Mouse (Mus musculus): Measurements from ENCODE around the gene Tnfsf10. TPM values are rescaled to one million over a fixed set of nuclear protein-coding genes. Genes with fewer than 3 reads are reported as not detected.
"Not testable (repeated sequence)": the region's sequence is repeated elsewhere in the genome, so short reads cannot be mapped to it uniquely, and the experiment has no call there.

The Tnfsf10 gene
- 12.7 and 14.5 TPM in 2 replicates for total RNA-seq (2021)
- long read RNA-seq, experiment 1, full-length matches to known transcripts = 4 of 8 reads
- long read RNA-seq, experiment 1, partial matches to known transcripts = 0 of 8 reads
- long read RNA-seq, experiment 1, other reads (novel, unspliced or antisense) = 4 of 8 reads
- long read RNA-seq, experiment 2, full-length matches to known transcripts = 1 of 5 reads
- long read RNA-seq, experiment 2, partial matches to known transcripts = 0 of 5 reads
- long read RNA-seq, experiment 2, other reads (novel, unspliced or antisense) = 4 of 5 reads

GRCm38 (mm10) chr3:27316559-27317287, at the start of gene Tnfsf10:
Gene Tnfsf10, plus strand, starts transcription at chr3:27317028.
- DNase-seq = peak; percentile 57

GRCm38 (mm10) chr3:27267327-27267726, 49.5 kb upstream of the Tnfsf10 start:
- peak; percentile 51 for DNase-seq

- DNase-seq = no peak
These were observed 48.9 kb upstream of the Tnfsf10 start for GRCm38 (mm10) chr3:27267887-27268286.

DNA sequence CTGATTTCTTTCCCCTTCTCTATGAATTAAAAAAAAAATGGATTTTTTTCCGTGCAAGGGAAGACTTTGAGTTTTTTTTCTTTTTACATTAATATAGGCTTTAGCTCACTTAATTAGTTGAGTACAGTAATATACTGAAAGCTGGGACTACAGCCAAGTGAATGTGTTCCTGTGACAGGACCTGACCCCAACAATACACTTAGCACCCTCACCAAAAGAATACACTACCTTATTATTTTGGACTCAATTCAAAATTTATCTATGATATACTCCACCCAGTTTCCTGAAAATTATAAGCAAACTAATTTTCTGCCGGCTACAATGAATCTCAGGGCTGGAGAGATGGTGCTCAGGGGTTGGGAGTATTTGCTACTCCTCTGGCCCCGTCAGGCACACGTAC, 47.7 kb upstream of the Tnfsf10 start:
- no peak for DNase-seq

- DNase-seq = peak; percentile 75
These were observed 46.5 kb upstream of the Tnfsf10 start for GRCm38 (mm10) chr3:27270160-27270962.

GRCm38 (mm10) chr3:27272926-27273745, 43.7 kb upstream of the Tnfsf10 start:
- no peak for DNase-seq

DNA sequence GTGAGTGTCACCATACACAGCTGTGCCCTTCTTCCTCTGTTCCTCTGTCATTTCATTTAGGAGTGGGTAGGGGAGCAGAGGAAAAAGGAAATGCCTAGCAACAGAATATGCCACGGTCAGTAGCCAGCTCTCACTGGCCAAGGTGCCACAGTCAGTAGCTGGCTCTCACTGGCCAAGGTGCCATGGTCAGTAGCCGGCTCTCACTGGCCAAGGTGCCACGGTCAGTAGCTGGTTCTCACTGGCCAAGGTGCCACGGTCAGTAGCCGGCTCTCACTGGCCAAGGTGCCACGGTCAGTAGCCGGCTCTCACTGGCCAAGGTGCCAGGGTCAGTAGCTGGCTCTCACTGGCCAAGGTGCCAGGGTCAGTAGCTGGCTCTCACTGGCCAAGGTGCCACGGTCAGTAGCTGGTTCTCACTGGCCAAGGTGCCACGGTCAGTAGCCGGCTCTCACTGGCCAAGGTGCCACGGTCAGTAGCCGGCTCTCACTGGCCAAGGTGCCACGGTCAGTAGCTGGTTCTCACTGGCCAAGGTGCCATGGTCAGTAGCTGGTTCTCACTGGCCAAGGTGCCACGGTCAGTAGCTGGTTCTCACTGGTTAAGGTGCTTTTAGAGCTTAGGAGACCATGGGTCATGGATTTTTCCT, 37.4 kb upstream of the Tnfsf10 start:
- DNase-seq = not testable (repeated sequence)

- DNase-seq = peak; percentile 48
These were observed 36.5 kb upstream of the Tnfsf10 start for GRCm38 (mm10) chr3:27280280-27280749.

DNA sequence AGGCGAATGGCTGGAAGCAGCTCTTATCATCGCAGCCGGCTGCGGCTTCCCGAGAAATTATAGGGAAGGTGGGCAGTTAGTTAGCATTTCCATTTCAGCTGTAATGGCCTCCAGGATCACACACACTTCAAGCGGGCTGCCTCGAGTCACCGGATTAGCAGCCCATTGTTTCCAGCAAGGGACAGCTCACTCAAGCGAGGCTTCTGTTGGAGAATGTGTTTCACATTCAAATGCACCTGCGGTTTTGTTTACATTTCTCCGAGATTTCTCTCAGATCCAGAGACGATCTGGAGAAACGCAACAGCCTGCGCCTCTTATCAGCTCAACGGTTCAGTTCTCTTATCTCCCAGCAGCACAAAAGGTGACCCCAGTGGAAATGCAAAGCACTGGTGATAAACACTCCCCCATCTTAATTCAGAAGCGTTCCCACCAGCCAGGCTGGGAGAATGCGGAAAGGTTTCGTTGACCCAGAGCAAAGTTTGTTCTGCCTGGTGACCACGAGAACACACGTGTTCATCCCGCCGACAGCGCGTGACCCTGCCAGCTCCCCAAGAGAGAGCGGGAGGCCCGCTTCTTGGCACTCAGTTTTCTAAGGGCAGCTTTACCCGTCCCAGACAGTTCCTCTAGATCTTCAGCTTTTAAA, 33.6 kb upstream of the Tnfsf10 start:
- peak; percentile 57 for DNase-seq

GRCm38 (mm10) chr3:27283796-27284195, 33.0 kb upstream of the Tnfsf10 start:
- no peak for DNase-seq

GRCm38 (mm10) chr3:27284227-27284626, 32.6 kb upstream of the Tnfsf10 start:
- DNase-seq = no peak

DNA sequence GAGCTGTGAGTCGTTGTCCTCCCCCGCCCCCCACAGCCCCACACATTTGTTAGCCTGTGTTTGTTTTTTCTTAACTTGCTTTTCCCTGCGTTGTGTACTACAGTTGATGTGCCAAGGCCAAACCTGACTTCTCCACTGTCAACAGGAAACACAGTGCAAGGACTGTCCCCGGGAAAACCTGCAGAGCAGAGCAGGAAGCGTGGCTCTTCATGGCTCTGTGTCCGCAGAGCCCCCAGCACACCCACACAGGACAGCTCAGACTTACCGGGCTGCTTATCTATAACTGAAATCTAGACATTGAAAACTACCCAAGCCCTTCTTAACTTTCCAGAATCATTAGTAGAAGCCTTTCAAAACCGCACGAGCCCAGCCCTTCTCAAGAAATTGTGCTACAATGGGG, 31.8 kb upstream of the Tnfsf10 start:
- DNase-seq = peak; percentile 41

DNA sequence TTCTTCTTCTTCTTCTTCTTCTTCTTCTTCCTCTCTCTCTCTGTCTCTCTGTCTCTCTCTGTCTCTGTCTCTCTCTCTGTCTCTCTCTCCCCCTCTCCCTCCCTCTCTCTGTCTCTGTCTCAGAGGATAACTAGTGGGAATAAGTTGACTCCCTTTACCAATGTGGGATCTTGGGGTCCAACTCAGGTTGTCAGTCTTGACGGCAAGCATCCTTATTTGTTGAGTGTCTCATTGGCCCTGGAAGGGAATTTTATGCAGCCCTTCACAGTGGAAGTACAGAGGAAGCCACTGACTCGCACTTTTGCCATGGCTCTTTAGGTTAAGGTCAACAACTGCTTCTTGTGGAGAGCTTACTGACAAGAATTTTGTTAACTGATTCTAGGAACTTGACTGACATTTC, 28.5 kb upstream of the Tnfsf10 start:
- no peak for DNase-seq

- peak; percentile 28 for DNase-seq
These were observed 27.9 kb upstream of the Tnfsf10 start for GRCm38 (mm10) chr3:27288909-27289308.

DNA sequence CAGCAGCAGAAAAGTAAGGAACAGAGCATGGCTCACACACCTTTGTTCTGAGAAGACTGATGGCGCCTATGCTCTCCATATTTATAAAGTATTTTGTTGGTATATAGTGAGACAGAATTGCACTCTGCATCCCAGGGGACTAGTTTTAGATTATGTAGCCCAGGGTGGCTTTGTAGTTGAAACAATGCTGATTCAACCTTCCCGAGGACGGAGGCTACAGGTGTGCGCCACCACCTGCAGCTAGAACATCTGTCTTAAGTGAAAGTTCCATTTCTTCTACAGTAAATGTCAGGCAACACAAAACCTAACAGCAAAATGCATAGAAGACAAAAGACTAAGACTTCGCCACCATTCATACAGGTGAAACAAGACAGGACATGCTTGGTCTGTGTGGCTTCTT, 26.5 kb upstream of the Tnfsf10 start:
- DNase-seq = no peak

GRCm38 (mm10) chr3:27290945-27291344, 25.9 kb upstream of the Tnfsf10 start:
- DNase-seq = not testable (repeated sequence)

GRCm38 (mm10) chr3:27291411-27291810, 25.4 kb upstream of the Tnfsf10 start:
- not testable (repeated sequence) for DNase-seq

- no peak for DNase-seq
These were observed 23.0 kb upstream of the Tnfsf10 start for GRCm38 (mm10) chr3:27293645-27294385.

DNA sequence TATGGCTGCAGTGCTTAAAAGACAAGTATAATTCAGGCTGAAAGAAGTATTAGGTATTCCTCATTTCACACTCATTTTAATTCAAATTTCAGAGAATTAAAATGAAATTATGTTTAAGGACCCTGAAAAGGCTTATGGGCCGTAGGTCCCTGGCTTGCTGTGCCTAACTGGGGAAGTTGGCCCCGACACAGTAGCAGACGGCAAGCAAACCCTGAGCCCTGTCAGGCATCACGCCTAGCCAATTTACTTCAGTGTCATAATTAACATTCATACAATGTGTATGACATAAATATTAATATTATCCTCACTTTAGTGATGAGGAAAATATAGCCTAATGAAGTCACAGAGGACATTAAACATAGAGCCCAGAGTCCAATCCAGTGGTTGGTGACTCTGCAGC, 16.4 kb upstream of the Tnfsf10 start:
- no peak for DNase-seq

All from adrenal gland, postnatal 14 days (tissue).